Mouse (Mus musculus) NIH3T3 (cell line): ENCODE measurements around the gene Pkd2.
"Not testable (repeated sequence)": the region's sequence is repeated elsewhere in the genome, so short reads cannot be mapped to it uniquely, and the experiment has no call there.

ENCODE experiments used
- DNase-seq: peaks from one replicate; pipeline ENCODE4 v3.0.0-alpha.2; 2012; ENCODE audit warnings: low read depth

Gene Pkd2

DNA sequence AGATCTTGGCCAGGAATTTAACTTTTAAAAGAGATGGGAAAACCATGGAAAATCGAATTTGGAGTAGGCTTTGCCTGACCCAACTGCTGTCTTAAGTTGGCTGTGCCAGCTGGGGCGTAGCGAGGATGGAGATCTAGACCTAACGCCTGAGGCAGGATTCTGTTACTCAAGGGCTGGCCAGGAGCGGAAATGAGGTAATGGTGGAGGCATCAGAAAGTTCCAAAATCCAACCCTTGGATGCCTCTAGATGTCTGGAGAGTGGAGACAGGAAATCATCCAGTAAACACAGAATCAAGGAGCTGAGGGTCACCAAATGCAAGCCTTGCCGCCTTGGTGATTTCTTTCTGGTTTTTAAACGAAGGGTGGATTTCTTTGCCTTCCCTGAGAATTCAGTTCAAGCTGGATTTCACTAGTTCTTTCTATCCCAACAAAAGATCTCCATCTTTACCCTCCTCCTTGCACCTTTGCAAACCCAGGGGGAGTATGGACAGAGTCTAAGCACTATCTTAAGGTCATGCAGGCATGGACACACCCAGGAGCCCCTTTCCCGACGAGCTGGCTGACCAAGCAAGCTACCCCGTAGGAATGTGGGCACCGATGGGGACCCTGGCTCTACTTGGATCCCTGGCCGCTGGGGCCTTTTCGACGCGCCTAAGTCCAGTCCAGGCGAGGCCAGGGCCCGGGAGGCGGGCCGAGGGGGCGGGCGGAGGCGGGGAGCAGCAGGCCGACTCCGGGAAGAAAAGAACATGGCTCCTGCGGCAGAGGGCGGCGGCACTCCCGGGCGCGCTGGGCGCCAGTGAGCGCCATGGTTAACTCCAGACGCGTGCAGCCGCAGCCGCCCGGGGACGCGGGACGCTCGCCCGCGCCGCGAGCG, at the start of gene Pkd2:
TSS of gene Pkd2 (plus strand) at position 619 of the 874 bp plus-strand sequence.
- peak; percentile 94 for DNase-seq

GRCm38 (mm10) chr5:104415999-104416398, 43.3 kb upstream of the Pkd2 start:
- DNase-seq, result no peak

DNA sequence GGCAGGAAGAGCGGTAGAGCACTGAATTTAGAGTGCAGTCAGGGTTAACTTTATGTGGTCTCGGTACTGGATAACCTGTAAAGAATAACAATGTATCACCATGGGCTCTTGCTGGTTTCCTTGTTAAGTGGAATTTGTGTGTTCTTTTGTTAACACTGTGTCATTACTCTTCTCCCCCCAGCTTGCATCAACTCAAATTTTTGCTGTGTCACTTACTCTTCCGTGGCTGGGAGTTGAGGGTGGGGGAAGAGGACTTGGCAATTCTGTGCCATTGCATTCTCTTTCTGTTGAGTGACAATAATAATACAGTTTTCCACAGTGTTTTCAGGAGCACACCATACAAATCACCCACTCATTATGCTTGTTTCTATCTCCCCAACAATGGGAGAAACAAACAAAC, 42.2 kb upstream of the Pkd2 start:
- no peak for DNase-seq

DNA sequence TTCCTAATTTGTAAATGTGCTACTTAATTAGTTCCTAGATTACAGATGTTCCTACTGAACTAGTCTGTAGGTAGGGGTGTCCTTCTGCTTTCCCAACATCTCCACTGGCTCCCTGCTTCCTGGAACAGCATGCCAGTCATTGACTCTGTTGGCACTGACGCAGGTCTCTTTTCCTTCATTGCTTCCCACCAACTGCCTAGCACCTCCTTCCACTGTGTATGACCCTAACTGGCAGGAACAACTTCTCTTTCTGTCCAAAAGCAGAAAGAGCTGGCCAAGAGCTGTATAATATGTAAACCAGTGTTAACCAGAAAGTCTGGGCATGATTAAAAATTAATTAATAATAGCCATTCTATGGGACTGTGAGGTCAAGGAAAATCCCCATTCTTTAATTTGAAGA, 41.5 kb upstream of the Pkd2 start:
- DNase-seq, result no peak

- DNase-seq, result no peak
Observed at GRCm38 (mm10) chr5:104422039-104422438, 37.2 kb upstream of the Pkd2 start.

DNA sequence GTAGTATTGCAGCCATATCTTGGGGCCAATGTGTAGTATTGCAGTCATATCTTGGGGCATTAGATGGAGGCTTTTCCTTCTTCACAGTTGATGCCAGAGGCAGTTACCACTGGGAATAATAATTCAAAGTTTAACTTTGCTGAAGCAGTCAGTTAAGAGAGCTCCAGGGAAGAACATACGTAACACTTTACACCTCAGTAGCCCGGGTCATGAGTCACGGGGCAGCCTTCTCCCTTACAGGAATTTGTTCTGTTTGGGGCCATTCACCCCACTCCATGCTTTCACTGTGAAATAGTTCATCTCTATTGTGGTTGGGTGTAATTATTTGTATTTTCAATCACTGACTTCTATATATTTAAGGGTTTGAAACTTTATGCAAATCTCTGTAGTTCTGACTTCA, 35.4 kb upstream of the Pkd2 start:
- DNase-seq, result no peak

- DNase-seq, result no peak
Observed at GRCm38 (mm10) chr5:104425949-104426348, 33.3 kb upstream of the Pkd2 start.

- DNase-seq, result peak; percentile 94
Observed at GRCm38 (mm10) chr5:104432886-104433285, 26.4 kb upstream of the Pkd2 start.

DNA sequence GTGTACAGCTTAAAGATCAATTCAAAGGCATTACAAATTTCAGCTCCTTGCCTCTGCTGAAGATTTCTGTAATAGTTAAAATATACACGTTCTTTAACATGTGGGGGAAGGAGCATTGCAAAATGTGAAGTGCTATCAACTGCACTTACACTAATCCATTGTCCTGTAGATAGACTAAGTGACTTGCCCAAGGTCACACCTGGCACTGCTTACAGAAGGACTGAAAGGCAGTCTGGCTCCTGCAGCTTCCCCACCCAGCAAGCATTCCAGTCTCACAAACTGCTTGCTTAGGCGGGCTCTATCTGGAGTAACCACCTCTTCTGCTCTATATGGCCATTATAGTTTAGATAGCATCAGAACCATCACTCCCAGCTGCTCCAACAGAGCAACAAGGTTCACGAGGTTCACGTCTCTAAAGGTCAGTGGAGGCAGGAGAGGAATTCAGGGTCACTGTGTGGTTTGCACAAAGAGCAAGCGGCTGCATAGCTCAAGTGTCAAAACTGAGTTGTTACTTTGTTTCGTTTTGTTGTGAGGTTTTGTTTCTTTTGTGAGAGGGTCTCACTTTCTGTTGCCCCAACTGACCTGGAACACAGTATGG, 25.2 kb upstream of the Pkd2 start:
- DNase-seq, result no peak

- DNase-seq, result peak; percentile 65
Observed at GRCm38 (mm10) chr5:104434835-104435301, 24.4 kb upstream of the Pkd2 start, which contains the start of gene Spp1. TSS of gene Spp1 (plus strand) at chr5:104435118.

- DNase-seq, result no peak
Observed at GRCm38 (mm10) chr5:104436406-104437076, 22.7 kb upstream of the Pkd2 start.

DNA sequence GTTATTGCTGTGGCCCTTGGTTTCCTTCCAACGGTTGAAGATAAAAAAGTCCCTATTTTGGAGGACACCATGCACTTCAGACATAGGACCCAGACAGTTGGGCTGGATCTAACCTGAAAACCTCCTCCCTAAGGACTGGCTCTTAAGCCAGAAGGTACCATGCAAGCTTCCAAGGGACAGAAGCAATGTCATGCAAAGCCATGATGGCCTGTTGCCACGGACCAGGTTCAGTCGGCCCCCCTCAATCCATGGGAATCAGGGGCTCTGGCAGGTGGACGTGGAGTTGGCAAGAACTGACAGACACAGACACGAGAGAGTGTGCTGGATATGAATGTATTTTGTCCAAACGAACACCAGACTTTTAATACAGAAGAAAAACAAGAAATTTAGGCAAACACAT, 16.9 kb upstream of the Pkd2 start:
- no peak for DNase-seq

DNA sequence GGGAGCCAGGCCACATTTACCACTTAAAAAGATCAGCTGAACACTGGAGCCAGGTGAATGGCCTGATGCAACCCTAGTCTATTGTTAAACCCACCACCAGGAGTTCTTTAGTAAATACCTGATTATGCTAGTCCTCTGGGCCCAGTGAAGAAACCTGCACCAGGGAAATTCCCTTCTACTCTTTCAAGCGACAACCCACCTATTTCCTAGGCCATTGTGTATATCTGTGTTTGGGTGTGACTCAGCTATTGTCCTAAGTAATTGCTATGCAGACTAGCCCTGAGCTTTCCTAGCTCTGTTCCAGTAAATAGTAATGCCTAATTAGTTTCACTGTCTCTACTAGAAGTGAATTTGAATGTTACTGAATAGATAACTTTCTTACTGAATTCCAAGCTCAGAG, 16.4 kb upstream of the Pkd2 start:
- DNase-seq, result no peak

GRCm38 (mm10) chr5:104446156-104446555, 13.1 kb upstream of the Pkd2 start:
- peak; percentile 86 for DNase-seq

- DNase-seq, result not testable (repeated sequence)
Observed at GRCm38 (mm10) chr5:104448346-104448745, 10.9 kb upstream of the Pkd2 start.

- DNase-seq, result no peak
Observed at GRCm38 (mm10) chr5:104449491-104449890, 9.8 kb upstream of the Pkd2 start.

DNA sequence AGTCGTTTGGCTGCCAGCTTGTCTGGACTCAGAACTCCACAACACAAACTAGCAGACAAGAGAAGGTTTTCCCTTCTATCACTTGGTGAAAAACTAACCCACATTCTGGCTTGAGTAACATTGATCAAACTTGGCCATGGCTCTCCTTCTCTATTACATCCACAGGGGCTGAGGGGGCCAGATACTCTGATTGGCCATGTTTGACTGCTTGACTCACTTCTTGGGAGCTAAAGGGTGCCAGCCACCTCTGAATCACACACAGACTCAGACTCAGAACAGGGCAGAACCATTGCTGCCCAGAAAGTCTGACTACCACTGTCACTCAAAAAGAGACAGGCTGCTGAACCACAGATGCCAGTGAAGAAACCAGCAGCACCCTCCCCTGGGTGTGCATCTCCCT, 6.2 kb upstream of the Pkd2 start:
- peak; percentile 80 for DNase-seq

- no peak for DNase-seq
Observed at GRCm38 (mm10) chr5:104454564-104454963, 4.7 kb upstream of the Pkd2 start.

DNA sequence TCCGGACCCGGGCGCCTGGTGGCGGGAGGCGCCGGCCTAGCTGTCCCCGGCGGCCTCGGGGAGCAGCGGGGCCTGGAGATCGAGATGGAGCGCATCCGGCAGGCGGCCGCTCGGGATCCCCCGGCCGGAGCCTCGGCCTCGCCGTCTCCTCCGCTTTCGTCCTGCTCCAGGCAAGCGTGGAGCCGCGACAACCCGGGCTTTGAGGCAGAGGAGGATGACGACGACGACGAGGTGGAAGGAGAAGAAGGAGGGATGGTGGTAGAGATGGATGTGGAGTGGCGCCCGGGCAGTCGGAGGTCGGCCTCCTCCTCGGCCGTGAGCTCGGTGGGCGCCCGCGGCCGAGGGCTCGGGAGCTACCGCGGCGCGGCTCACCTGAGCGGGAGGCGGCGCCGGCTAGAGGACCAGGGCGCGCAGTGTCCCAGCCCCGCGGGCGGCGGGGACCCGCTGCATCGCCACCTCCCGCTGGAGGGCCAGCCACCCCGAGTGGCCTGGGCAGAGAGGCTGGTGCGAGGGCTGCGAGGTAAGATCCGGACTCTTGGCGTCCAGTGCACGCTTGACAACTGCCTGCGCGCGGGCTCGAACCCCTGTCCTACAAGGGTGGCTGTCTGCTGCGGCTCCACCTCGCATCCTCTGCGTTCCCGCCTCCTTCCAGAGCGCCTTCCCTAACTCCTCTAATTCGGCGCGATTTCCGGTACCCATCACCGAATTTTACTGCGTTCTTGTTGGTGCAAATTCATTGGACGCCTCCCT, 631 bp downstream of the Pkd2 start:
- DNase-seq, result peak; percentile 86

GRCm38 (mm10) chr5:104460456-104460838, 1.2 kb downstream of the Pkd2 start:
- DNase-seq, result no peak

GRCm38 (mm10) chr5:104460856-104461255, 1.6 kb downstream of the Pkd2 start:
- DNase-seq, result peak; percentile 36

DNA sequence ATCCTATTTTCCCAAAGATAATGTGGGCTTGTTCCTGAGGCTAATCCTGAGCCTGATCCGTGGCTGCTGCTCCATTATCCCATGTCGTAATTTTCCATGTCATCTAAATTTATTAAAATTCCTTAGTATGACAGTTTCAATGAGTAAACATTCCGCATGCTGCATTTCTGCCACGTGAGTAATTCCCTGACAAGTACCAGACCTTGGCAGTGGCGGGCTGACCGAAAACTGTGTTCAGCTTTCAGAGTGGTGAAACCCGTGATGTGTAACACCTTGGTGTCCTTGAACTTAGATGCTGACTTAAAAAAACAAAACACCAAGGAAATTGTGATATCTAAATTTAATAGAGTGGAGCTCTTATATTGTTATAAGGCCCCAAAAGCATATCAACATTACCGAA, 6.0 kb downstream of the Pkd2 start:
- DNase-seq, result peak; percentile 64
